Mouse (Mus musculus): Measurements from ENCODE around the gene Atp8b2.

DNA sequence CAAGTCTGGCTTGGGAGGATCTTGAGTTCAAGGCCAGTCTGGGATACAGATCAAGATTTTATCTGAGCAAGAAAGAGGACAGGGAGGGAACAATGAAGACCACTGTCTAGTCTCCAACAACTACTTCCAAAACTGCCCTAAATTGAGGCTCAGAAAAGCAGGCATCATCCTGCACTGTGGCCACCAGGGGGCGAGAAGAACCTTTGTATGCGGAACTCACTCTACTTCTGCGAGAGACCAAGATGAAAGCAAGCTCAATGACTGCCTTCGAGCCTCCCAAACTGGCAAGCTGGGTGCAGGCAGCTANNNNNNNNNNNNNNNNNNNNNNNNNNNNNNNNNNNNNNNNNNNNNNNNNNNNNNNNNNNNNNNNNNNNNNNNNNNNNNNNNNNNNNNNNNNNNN lies 9.9 kb downstream of the Atp8b2 start:
- TF ChIP-seq CTCF (IDR thresholded peaks at IDR 0.05; ENCODE audit: low read depth, low read length) (peak; percentile 84), TAL1 (conservative IDR thresholded peaks at IDR 0.05; ENCODE audit: low read depth, low read length) (no peak), GATA1 (IDR thresholded peaks at IDR 0.05; ENCODE audit: borderline replicate concordance, low read length) (no peak), POLR2AphosphoS5 (IDR thresholded peaks at IDR 0.05; ENCODE audit: insufficient replicate concordance, low read depth, low read length) (no peak), GATA2 (IDR thresholded peaks at IDR 0.05; ENCODE audit: borderline replicate concordance, low read depth, low read length) (no peak)

Data from G1E (cell line).